Mouse (Mus musculus) heart, postnatal 0 days (tissue): ENCODE measurements around the gene Mrpl53. TPM values are rescaled to one million over a fixed set of nuclear protein-coding genes. Genes with fewer than 3 reads are reported as not detected.

Experiments
- ATAC-seq: fragments of 200-750 bp; cut with Nextera tagmentation; 2 replicates; pipeline ENCODE4 v1.8.0; 2017; ENCODE audit warnings: low read depth, moderate number of reproducible peaks, moderate library complexity; ENCODE audit not compliant: insufficient read depth
- DNase-seq: peaks from one replicate; pipeline ENCODE4 v3.0.0-alpha.2; 2016; ENCODE audit warnings: low spot score
- H3K27ac ChIP-seq: fragments of 300-500 bp; sonication (generic); 2 replicates; pipeline ENCODE4 v1.5.1; 2014; ENCODE audit warnings: low read depth, mild to moderate bottlenecking
- H3K27me3 ChIP-seq: fragments of 300-500 bp; sonication (generic); 2 replicates; pipeline ENCODE4 v1.6.1; 2014; ENCODE audit warnings: low read length, mixed read lengths; ENCODE audit not compliant: control insufficient read depth, insufficient read depth
- H3K36me3 ChIP-seq: fragments of 300-500 bp; sonication (generic); replicated peaks from 2 replicates; pipeline ENCODE4 v1.6.1; 2014; ENCODE audit warnings: low read length, mixed read lengths; ENCODE audit not compliant: control insufficient read depth, insufficient read depth
- H3K4me1 ChIP-seq: fragments of 300-500 bp; sonication (generic); 2 replicates; pipeline ENCODE4 v1.6.1; 2014; ENCODE audit warnings: antibody characterized with exemption; ENCODE audit not compliant: control insufficient read depth, insufficient read depth
- H3K4me2 ChIP-seq: fragments of 300-500 bp; sonication (generic); 2 replicates; pipeline ENCODE4 v1.6.1; 2014; ENCODE audit warnings: low read depth, mild to moderate bottlenecking, low read length, moderate library complexity
- H3K4me3 ChIP-seq: fragments of 300-500 bp; sonication (generic); 2 replicates; pipeline ENCODE4 v1.5.1; 2014; ENCODE audit warnings: low read depth, low read length
- H3K9ac ChIP-seq: fragments of 300-500 bp; sonication (generic); replicated peaks from 2 replicates; pipeline ENCODE4 v1.6.1; 2014; ENCODE audit warnings: low read depth, low read length, mixed read lengths
- H3K9me3 ChIP-seq: fragments of 300-500 bp; sonication (generic); replicated peaks from 2 replicates; pipeline ENCODE4 v1.6.1; 2016; ENCODE audit warnings: low read length; ENCODE audit not compliant: control insufficient read depth
- CTCF ChIP-seq: IDR thresholded peaks from 2 replicates; pipeline ENCODE4 v1.5.1; 2016; ENCODE audit warnings: antibody characterized with exemption, control low read depth, low read depth
- EP300 ChIP-seq: IDR thresholded peaks from 2 replicates; pipeline ENCODE4 v1.6.1; 2016; ENCODE audit warnings: antibody characterized with exemption, low read depth
- WGBS: fragments of 180-500 bp; shearing (Covaris S2); extraction: QIAGEN DNeasy Blood & Tissue Kit; methylation state at CpG from one replicate; pipeline ENCODE4 v1.1.7; 2014; 5-methylcytosine and 5-hydroxymethylcytosine counted together
- polyA plus RNA-seq: library from polyadenylated mRNA; unstranded; fragments of >200 nt; fragmentation: Nextera tagmentation; extraction: Ambion mirVana; gene quantifications from 2 replicates; pipeline ENCODE4 v1.2.1, GENCODE M21; 2015
- total RNA-seq: library from RNA; depleted of rRNA; stranded (reverse); fragments of >200 nt; gene quantifications from 2 replicates; pipeline ENCODE4 v1.2.3, GENCODE M21; 2014; ENCODE audit warnings: low replicate concordance; rRNA removed

Mrpl53 gene
- total RNA-seq (87.9 and 156 TPM in 2 replicates), polyA plus RNA-seq (242 and 247 TPM in 2 replicates)

DNA sequence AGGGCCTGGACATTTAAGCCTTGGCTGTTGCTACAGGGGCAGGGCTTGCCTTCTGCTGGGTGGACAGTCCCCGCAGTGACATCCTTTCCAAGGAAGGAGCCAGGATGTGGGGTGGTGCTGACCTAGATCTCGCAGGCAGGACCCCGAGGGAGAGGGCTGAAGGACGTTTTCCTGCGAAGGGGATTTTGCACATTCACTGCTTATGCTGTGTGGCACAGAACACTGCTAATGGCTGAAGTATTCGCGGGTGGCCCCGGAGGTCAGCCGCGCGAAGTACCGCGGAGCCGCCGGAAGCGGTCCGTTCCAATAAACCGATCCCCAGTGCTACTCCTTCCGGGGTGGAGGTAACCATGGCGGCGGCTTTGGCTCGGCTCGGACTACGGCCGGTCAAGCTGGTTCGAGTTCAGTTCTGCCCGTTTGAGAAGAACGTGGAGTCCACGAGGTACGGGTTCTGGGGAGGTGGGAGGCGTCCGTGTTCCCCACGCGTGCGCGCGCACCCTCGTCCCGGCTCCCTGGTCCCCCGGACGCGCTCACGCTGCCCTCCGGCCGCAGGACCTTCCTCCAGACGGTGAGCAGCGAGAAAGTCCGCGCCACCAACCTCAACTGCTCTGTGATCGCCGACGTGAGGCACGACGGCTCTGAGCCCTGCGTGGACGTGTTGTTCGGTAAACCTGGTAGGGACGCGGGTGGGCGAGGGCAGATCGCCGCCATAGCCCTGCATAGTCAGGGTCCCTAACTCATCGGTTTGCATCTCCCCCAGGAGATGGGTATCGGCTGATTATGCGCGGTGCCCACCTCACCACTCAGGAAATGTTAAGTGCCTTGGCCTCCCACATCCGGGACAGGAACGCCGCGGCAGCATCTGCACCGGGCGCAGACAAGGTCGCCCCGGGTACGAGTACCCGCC lies at the start of gene Mrpl53:
Mrpl53 (plus strand) TSS at position 279 of the 907 bp plus-strand sequence.
- peaks cover 19% of the 10 kb centered on the region for H3K4me1 ChIP-seq
- peak within 1 kb of the TSS; percentile 89 for H3K27ac ChIP-seq
- peak within 1 kb of the TSS; percentile 89 for H3K4me2 ChIP-seq
- H3K9me3 ChIP-seq, result no peaks in the 10 kb centered on the region
- H3K36me3 ChIP-seq, result peaks cover 14% of the 10 kb centered on the region
- WGBS, result under 1% methylated on average over 73 of the region's 76 CpGs
- H3K9ac ChIP-seq, result peak within 1 kb of the TSS; percentile 84
- peak; percentile 75 for DNase-seq
- peak within 1 kb of the TSS; percentile 88 for H3K4me3 ChIP-seq
- H3K27me3 ChIP-seq, result no peaks in the 10 kb centered on the region
- TF ChIP-seq EP300 (peak; percentile 54; the same call in 1 of the 2 replicates), CTCF (no peak)
- ATAC-seq, result peak; percentile 87

DNA sequence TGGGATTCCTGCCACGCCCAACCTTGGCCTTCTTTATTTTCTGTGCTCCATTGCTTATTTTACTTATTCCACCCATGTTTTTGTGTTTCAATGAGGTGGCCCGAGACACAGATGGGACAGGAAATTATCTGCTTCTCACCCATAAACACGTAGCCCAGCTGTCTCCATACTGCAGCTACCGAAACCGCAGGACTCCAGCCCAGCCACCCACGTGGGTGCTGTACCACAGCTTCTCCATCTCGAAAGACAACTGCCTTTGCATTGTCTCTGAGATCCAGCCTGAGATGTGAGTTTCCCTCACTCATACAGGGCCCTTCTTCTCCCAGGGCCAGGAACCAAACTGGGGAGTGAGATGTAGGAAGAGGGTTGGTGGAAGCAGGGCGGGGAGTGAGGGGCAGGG lies 42.8 kb upstream of the Mrpl53 start:
- WGBS, result 40% methylated on average over 8 of the region's 8 CpGs
- Histone ChIP-seq H3K27me3 (peaks cover 97% of the 10 kb centered on the region), H3K4me2 (no peak overlapping the region), H3K4me3 (no peak overlapping the region), H3K9me3 (no peaks in the 10 kb centered on the region), H3K36me3 (no peaks in the 10 kb centered on the region), H3K27ac (no peak overlapping the region), H3K9ac (no peak overlapping the region), H3K4me1 (peaks cover 3% of the 10 kb centered on the region; the same call in 1 of the 2 replicates)
- ATAC-seq (no peak), DNase-seq (no peak)
- TF ChIP-seq EP300, result no peak
- no peak for TF ChIP-seq CTCF

DNA sequence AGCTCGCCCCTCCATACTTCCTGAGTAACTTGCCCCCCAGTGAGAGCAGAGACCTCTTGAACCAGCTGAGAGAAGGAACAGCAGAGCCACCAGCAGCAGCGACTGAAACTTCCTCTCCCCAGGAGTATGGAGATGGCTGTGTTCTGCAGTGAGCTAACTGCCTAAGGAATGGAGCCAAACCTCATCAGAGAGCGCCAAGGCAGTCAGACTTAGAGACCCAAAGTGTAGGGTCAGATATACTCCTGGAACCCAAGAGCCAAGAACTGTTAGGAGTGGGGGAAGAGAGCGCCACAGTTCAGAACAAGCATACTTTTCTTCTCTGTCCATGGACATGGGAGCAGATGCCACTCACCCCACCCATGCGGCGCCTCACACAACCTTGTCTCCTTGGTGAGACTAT lies 42.4 kb upstream of the Mrpl53 start:
- WGBS, result 29% methylated on average over 6 of the region's 6 CpGs
- Histone ChIP-seq H3K9me3 (no peaks in the 10 kb centered on the region), H3K4me2 (no peak overlapping the region), H3K36me3 (no peaks in the 10 kb centered on the region), H3K27me3 (peaks cover 98% of the 10 kb centered on the region), H3K4me3 (no peak overlapping the region), H3K4me1 (peaks cover 3% of the 10 kb centered on the region; the same call in 1 of the 2 replicates), H3K9ac (no peak overlapping the region), H3K27ac (no peak overlapping the region)
- DNase-seq, result no peak
- TF ChIP-seq EP300 (no peak), CTCF (no peak)
- ATAC-seq, result no peak

- WGBS, result 12% methylated on average over 8 of the region's 8 CpGs
- Histone ChIP-seq H3K4me2 (peak overlapping the region; percentile 41; the same call in 1 of the 2 replicates), H3K9ac (no peak overlapping the region), H3K4me3 (peak overlapping the region; percentile 35), H3K9me3 (no peaks in the 10 kb centered on the region), H3K27ac (no peak overlapping the region), H3K36me3 (no peaks in the 10 kb centered on the region), H3K27me3 (peaks cover 98% of the 10 kb centered on the region), H3K4me1 (peaks cover 3% of the 10 kb centered on the region; the same call in 1 of the 2 replicates)
- TF ChIP-seq EP300 (no peak), CTCF (no peak)
- ATAC-seq (no peak), DNase-seq (no peak)
Measured at GRCm38 (mm10) chr6:83068221-83068620, 40.6 kb upstream of the Mrpl53 start.

DNA sequence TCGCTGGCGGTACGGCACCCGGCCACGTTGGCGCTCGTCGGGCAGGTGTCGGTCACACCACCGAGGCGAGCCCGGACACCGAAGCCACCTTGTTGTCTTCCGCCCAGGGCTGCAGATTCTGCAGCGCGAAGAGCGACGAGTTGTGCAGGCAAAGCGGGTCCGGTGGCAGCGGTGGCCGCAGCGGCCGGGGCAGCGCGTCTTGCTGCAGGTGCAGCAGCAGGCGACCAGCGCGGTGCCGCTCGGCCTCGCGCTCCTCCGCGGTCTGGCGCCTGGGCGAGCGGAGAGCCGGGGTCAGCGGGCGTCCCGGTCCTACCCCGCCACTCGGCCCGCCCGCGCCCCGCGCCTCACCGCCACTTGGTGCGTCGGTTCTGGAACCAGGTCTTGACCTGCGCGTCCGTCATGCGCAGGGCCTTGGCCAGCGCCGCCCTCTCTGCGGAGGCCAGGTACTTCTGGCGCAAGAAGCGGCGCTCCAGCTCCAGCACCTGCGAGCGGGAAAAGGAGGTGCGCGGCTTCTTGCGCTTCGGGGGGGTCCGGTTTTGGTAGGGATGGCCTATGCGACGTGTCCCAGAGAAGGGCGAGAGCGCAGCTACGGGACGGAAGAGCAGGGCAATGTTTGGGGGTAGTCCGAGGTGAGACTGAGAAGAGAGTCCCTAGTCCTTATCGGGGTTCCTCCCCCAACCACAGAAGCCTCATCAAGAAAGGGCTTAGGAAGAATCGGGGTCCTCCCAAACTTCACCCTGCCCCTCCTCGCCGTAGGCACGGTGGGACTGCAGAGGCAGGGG lies 39.9 kb upstream of the Mrpl53 start:
- no peak overlapping the region for H3K9ac ChIP-seq
- peaks cover 97% of the 10 kb centered on the region for H3K27me3 ChIP-seq
- no peak overlapping the region for H3K27ac ChIP-seq
- no peaks in the 10 kb centered on the region for H3K9me3 ChIP-seq
- peaks cover 3% of the 10 kb centered on the region; the same call in 1 of the 2 replicates for H3K4me1 ChIP-seq
- H3K36me3 ChIP-seq, result no peaks in the 10 kb centered on the region
- no peak for TF ChIP-seq EP300
- TF ChIP-seq CTCF, result no peak
- DNase-seq (no peak), ATAC-seq (no peak)
- H3K4me3 ChIP-seq, result peak overlapping the region; percentile 35
- peak overlapping the region; percentile 41 for H3K4me2 ChIP-seq
- WGBS, result 2% methylated on average over 56 of the region's 81 CpGs
